Mouse (Mus musculus) MEL (cell line): ENCODE results near the gene Klk4. TPM values are rescaled to one million over a fixed set of nuclear protein-coding genes. Genes with fewer than 3 reads are reported as not detected.

ENCODE experiments used
- DNase-seq: peaks from one replicate; pipeline ENCODE4 v3.0.0; 2011; ENCODE audit warnings: low read depth, low spot score
- H3K27ac ChIP-seq: 2 replicates; pipeline ENCODE4 v1.5.1; 2012; ENCODE audit warnings: low read depth, mild to moderate bottlenecking, control low read depth, low read length, moderate library complexity; ENCODE audit not compliant: control insufficient read depth
- H3K27me3 ChIP-seq, 2 experiments: fragments of 150-350 bp in 1 of 2; sonication (generic) in 1 of 2; 2 replicates each; pipeline ENCODE4 v1.6.1; 2012; ENCODE audit warnings: low read length in 2 of 2, mild to moderate bottlenecking in 2 of 2, improper control_type of control experiment in 1 of 2, moderate library complexity in 1 of 2; ENCODE audit not compliant: insufficient read depth in 2 of 2, control insufficient read depth in 1 of 2
- H3K36me3 ChIP-seq, 2 experiments: 2 replicates each; pipeline ENCODE4 v1.6.1; 2012 to 2014; ENCODE audit warnings: low read length in 2 of 2, improper control_type of control experiment in 1 of 2, inconsistent platforms in 1 of 2, mild to moderate bottlenecking in 1 of 2; ENCODE audit not compliant: insufficient read depth in 2 of 2, control insufficient read depth in 1 of 2
- H3K4me1 ChIP-seq, 2 experiments: fragments of 150-350 bp in 1 of 2; sonication (generic) in 1 of 2; 2 replicates each; pipeline ENCODE4 v1.6.1; 2012; ENCODE audit warnings: low read length in 2 of 2, improper control_type of control experiment in 1 of 2, mild to moderate bottlenecking in 1 of 2; ENCODE audit not compliant: insufficient read depth in 2 of 2, control insufficient read depth in 1 of 2
- H3K4me3 ChIP-seq, 2 experiments: fragments of 150-350 bp in 1 of 2; sonication (generic) in 1 of 2; 2 replicates each; pipeline ENCODE4 v1.5.1; 2012; ENCODE audit warnings: low read depth in 2 of 2, low read length in 2 of 2, mild to moderate bottlenecking in 2 of 2, moderate library complexity in 2 of 2, control low read depth in 1 of 2, improper control_type of control experiment in 1 of 2; ENCODE audit not compliant: control insufficient read depth in 1 of 2, insufficient read depth in 1 of 2
- H3K79me2 ChIP-seq: 2 replicates; pipeline ENCODE4 v1.6.1; 2012; ENCODE audit warnings: mild to moderate bottlenecking, low read length, moderate library complexity; ENCODE audit not compliant: control insufficient read depth, poor library complexity, insufficient read depth
- H3K9ac ChIP-seq: 2 replicates; pipeline ENCODE4 v1.6.1; 2012; ENCODE audit warnings: low read depth, mild to moderate bottlenecking, control low read depth, low read length, moderate library complexity; ENCODE audit not compliant: control insufficient read depth, poor library complexity, severe bottlenecking
- H3K9me3 ChIP-seq: fragments of 150-350 bp; sonication (generic); replicated peaks from 2 replicates; pipeline ENCODE4 v1.6.1; 2012; ENCODE audit warnings: mild to moderate bottlenecking, low read length, improper control_type of control experiment, moderate library complexity; ENCODE audit not compliant: insufficient read depth
- CHD1 ChIP-seq: IDR thresholded peaks from 2 replicates; pipeline ENCODE4 v1.6.1; 2012; ENCODE audit warnings: low read depth, mild to moderate bottlenecking, inconsistent platforms, low read length, improper control_type of control experiment
- E2F4 ChIP-seq: IDR thresholded peaks from 2 replicates; pipeline ENCODE4 v1.6.1; 2011; ENCODE audit warnings: low read depth, low read length, improper control_type of control experiment, borderline replicate concordance
- ELF1 ChIP-seq: IDR thresholded peaks from 2 replicates; pipeline ENCODE4 v1.6.1; 2014; ENCODE audit warnings: low read depth, mild to moderate bottlenecking, inconsistent platforms, low read length, improper control_type of control experiment, moderate library complexity
- EP300 ChIP-seq, 2 experiments: IDR thresholded peaks; 2 replicates each; pipeline ENCODE4 v1.6.1; 2011; ENCODE audit warnings: improper control_type of control experiment in 2 of 2, low read length in 2 of 2, low read depth in 1 of 2, mild to moderate bottlenecking in 1 of 2
- GATA1 ChIP-seq: IDR thresholded peaks from 2 replicates; pipeline ENCODE4 v1.6.1; 2011; ENCODE audit warnings: low read depth, low read length, improper control_type of control experiment
- KAT2A ChIP-seq: conservative IDR thresholded peaks from 2 replicates; pipeline ENCODE4 v1.6.1; 2012; ENCODE audit warnings: low read depth, low read length, improper control_type of control experiment, inconsistent platforms
- MEF2A ChIP-seq: IDR thresholded peaks from 2 replicates; pipeline ENCODE4 v1.6.1; 2014; ENCODE audit warnings: low read depth, mild to moderate bottlenecking, inconsistent platforms, low read length, improper control_type of control experiment; ENCODE audit not compliant: poor library complexity, insufficient replicate concordance, severe bottlenecking; ENCODE audit errors: extremely low read depth
- MYC ChIP-seq: IDR thresholded peaks from 2 replicates; pipeline ENCODE4 v1.6.1; 2011; ENCODE audit warnings: low read depth, mild to moderate bottlenecking, low read length, improper control_type of control experiment, moderate library complexity
- NELFE ChIP-seq: IDR thresholded peaks from 2 replicates; pipeline ENCODE4 v1.6.1; 2011; ENCODE audit warnings: low read depth, low read length, improper control_type of control experiment
- NRF1 ChIP-seq: IDR thresholded peaks from 2 replicates; pipeline ENCODE4 v1.6.1; 2014; ENCODE audit warnings: low read depth, mild to moderate bottlenecking, inconsistent platforms, low read length, improper control_type of control experiment, moderate library complexity; ENCODE audit not compliant: poor library complexity, insufficient read depth, severe bottlenecking
- POLR2AphosphoS2 ChIP-seq: IDR thresholded peaks from 2 replicates; pipeline ENCODE4 v1.6.1; 2011; ENCODE audit warnings: low read length, improper control_type of control experiment
- POLR2AphosphoS5 ChIP-seq: IDR thresholded peaks from 2 replicates; pipeline ENCODE4 v1.6.1; 2012; ENCODE audit warnings: low read depth, borderline replicate concordance, mild to moderate bottlenecking, inconsistent platforms, low read length, moderate library complexity, mixed read lengths
- RAD21 ChIP-seq: IDR thresholded peaks from 2 replicates; pipeline ENCODE4 v1.6.1; 2011; ENCODE audit warnings: mild to moderate bottlenecking, low read depth, low read length, improper control_type of control experiment
- SIN3A ChIP-seq: IDR thresholded peaks from 2 replicates; pipeline ENCODE4 v1.6.1; 2012; ENCODE audit warnings: low read length, improper control_type of control experiment, inconsistent platforms
- TAL1 ChIP-seq: IDR thresholded peaks from 2 replicates; pipeline ENCODE4 v1.6.1; 2012; ENCODE audit warnings: mild to moderate bottlenecking, inconsistent platforms, low read length, moderate library complexity, mixed read lengths
- TCF12 ChIP-seq: IDR thresholded peaks from 2 replicates; pipeline ENCODE4 v1.6.1; 2014; ENCODE audit warnings: low read depth, mild to moderate bottlenecking, inconsistent platforms, low read length, improper control_type of control experiment, moderate library complexity
- ZC3H11A ChIP-seq: IDR thresholded peaks from 2 replicates; pipeline ENCODE4 v1.6.1; 2012; ENCODE audit warnings: low read depth, mild to moderate bottlenecking, inconsistent platforms, low read length, improper control_type of control experiment
- ZKSCAN1 ChIP-seq: IDR thresholded peaks from 2 replicates; pipeline ENCODE4 v1.6.1; 2012; ENCODE audit warnings: low read depth, mild to moderate bottlenecking, inconsistent platforms, low read length, improper control_type of control experiment, moderate library complexity
- polyA plus RNA-seq, 2 experiments: library from polyadenylated mRNA; stranded (reverse) in 1 of 2; unstranded in 1 of 2; fragments of >175 nt in 1 of 2; fragments of >200 nt in 1 of 2; gene quantifications; 2 replicates each; pipeline versions ENCODE4 v1.2.1 to v1.2.4; 2012; ENCODE audit warnings: low replicate concordance in 2 of 2, low read depth in 1 of 2; ENCODE audit not compliant: insufficient read length in 2 of 2, insufficient read depth in 1 of 2, missing spikeins in 1 of 2
- total RNA-seq: library from RNA; depleted of rRNA; stranded (reverse); fragments of 300-350 nt; gene quantifications from 2 replicates; pipeline ENCODE4 v1.2.3, GENCODE M21; 2012

Gene Klk4
- total and polyA plus RNA-seq, 3 experiments = not detected

- H3K9me3 ChIP-seq = no peaks in the 10 kb centered on the region
- no peak for DNase-seq
- TF ChIP-seq ZKSCAN1 (no peak), RAD21 (no peak), TAL1 (no peak), GATA1 (no peak), NRF1 (no peak), CHD1 (no peak)
- TF ChIP-seq, all 39 proteins: peak for 0
- Histone ChIP-seq H3K36me3 (no peaks in the 10 kb centered on the region), H3K27ac (no peak overlapping the region), H3K9ac (no peak overlapping the region), H3K79me2 (no peaks in the 10 kb centered on the region), H3K4me3 (no peak overlapping the region), H3K4me1 (no peaks in the 10 kb centered on the region), H3K27me3 (no peaks in the 10 kb centered on the region)
These were observed 7.3 kb upstream of the Klk4 start for GRCm38 (mm10) chr7:43873674-43874073.

DNA sequence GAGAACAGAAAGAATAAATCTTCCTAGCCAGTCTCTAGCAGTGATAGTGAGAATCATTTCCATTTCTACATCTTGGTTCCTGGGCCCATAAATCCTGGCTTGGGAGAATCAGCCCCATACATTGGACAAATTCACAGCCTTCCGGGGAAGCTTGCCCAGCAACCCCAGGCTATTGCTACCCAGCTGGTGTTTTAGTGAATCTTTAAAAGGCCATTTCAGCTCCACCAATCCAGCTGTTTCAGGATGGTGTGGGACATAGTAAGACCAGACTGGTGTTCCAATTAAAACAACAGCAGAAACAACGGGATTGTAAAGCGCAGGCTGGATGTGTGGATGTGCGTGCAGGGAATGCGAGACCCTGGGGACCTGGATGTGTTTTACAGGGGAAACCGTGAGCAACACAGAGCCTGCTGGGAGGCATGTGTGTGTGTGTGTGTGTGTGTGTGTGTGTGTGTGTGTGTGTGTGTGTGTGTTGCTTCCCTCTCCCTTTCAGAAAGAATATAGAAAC, 6.0 kb upstream of the Klk4 start:
- H3K27me3 ChIP-seq = no peaks in the 10 kb centered on the region
- H3K36me3 ChIP-seq = no peaks in the 10 kb centered on the region
- no peaks in the 10 kb centered on the region for H3K9me3 ChIP-seq
- no peak overlapping the region for H3K27ac ChIP-seq
- H3K4me3 ChIP-seq = no peak overlapping the region
- TF ChIP-seq EP300 (IDR thresholded peaks at IDR 0.05; ENCODE audit: low read depth in 1 of 2, low read length in 2 of 2) (no peak), TCF12 (no peak), ZC3H11A (no peak), KAT2A (no peak), MYC (no peak), ELF1 (no peak), E2F4 (no peak), RAD21 (no peak), MEF2A (no peak), POLR2AphosphoS2 (no peak), SIN3A (no peak), POLR2AphosphoS5 (no peak), NELFE (no peak)
- H3K79me2 ChIP-seq = no peaks in the 10 kb centered on the region
- no peak overlapping the region for H3K9ac ChIP-seq
- H3K4me1 ChIP-seq = no peaks in the 10 kb centered on the region
- no peak for DNase-seq
